Mouse (Mus musculus): ENCODE results near the gene Unc13c.

DNA sequence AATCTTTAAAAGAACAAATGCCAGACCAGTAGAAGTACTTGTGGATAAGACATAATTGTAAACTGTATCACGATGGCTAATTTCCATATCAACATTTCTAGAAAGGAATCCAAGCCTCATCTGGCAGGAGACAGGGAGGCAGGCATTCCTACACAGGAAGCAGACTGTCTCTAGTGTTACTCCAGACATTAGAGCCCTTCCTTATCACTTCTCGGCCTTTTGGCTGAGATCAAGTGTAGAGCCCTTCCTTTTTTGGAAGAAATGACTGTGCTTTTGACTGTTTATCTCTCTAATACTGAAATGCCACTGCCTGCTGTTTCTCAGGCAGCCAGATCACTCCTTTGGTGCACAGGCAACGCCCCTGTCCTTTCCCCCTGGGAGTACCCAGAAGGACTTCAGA is 215.3 kb downstream of the Unc13c start:
- no peak for TF ChIP-seq POLR2A (IDR thresholded peaks at IDR 0.05; ENCODE audit: borderline replicate concordance, extremely low read depth, low read depth, low read length)
- TF ChIP-seq CTCF (IDR thresholded peaks at IDR 0.05; ENCODE audit: insufficient read depth, low read length), result no peak

Measured in lung, adult 2 months (tissue).